Mouse (Mus musculus) MEL (cell line): ENCODE results near the gene I0C0044D17Rik. TPM values are rescaled to one million over a fixed set of nuclear protein-coding genes. Genes with fewer than 3 reads are reported as not detected.

Experiments used
- DNase-seq: peaks from one replicate; pipeline ENCODE4 v3.0.0; 2011; ENCODE audit warnings: low read depth, low spot score
- H3K27ac ChIP-seq: 2 replicates; pipeline ENCODE4 v1.5.1; 2012; ENCODE audit warnings: low read depth, mild to moderate bottlenecking, control low read depth, low read length, moderate library complexity; ENCODE audit not compliant: control insufficient read depth
- H3K27me3 ChIP-seq, 2 experiments: fragments of 150-350 bp in 1 of 2; sonication (generic) in 1 of 2; 2 replicates each; pipeline ENCODE4 v1.6.1; 2012; ENCODE audit warnings: low read length in 2 of 2, mild to moderate bottlenecking in 2 of 2, improper control_type of control experiment in 1 of 2, moderate library complexity in 1 of 2; ENCODE audit not compliant: insufficient read depth in 2 of 2, control insufficient read depth in 1 of 2
- H3K36me3 ChIP-seq, 2 experiments: 2 replicates each; pipeline ENCODE4 v1.6.1; 2012 to 2014; ENCODE audit warnings: low read length in 2 of 2, improper control_type of control experiment in 1 of 2, inconsistent platforms in 1 of 2, mild to moderate bottlenecking in 1 of 2; ENCODE audit not compliant: insufficient read depth in 2 of 2, control insufficient read depth in 1 of 2
- H3K4me1 ChIP-seq, 2 experiments: fragments of 150-350 bp in 1 of 2; sonication (generic) in 1 of 2; 2 replicates each; pipeline ENCODE4 v1.6.1; 2012; ENCODE audit warnings: low read length in 2 of 2, improper control_type of control experiment in 1 of 2, mild to moderate bottlenecking in 1 of 2; ENCODE audit not compliant: insufficient read depth in 2 of 2, control insufficient read depth in 1 of 2
- H3K4me3 ChIP-seq, 2 experiments: fragments of 150-350 bp in 1 of 2; sonication (generic) in 1 of 2; 2 replicates each; pipeline ENCODE4 v1.5.1; 2012; ENCODE audit warnings: low read depth in 2 of 2, low read length in 2 of 2, mild to moderate bottlenecking in 2 of 2, moderate library complexity in 2 of 2, control low read depth in 1 of 2, improper control_type of control experiment in 1 of 2; ENCODE audit not compliant: control insufficient read depth in 1 of 2, insufficient read depth in 1 of 2
- H3K79me2 ChIP-seq: 2 replicates; pipeline ENCODE4 v1.6.1; 2012; ENCODE audit warnings: mild to moderate bottlenecking, low read length, moderate library complexity; ENCODE audit not compliant: control insufficient read depth, poor library complexity, insufficient read depth
- H3K9ac ChIP-seq: 2 replicates; pipeline ENCODE4 v1.6.1; 2012; ENCODE audit warnings: low read depth, mild to moderate bottlenecking, control low read depth, low read length, moderate library complexity; ENCODE audit not compliant: control insufficient read depth, poor library complexity, severe bottlenecking
- H3K9me3 ChIP-seq: fragments of 150-350 bp; sonication (generic); replicated peaks from 2 replicates; pipeline ENCODE4 v1.6.1; 2012; ENCODE audit warnings: mild to moderate bottlenecking, low read length, improper control_type of control experiment, moderate library complexity; ENCODE audit not compliant: insufficient read depth
- CHD2 ChIP-seq: IDR thresholded peaks from 2 replicates; pipeline ENCODE4 v1.6.1; 2011; ENCODE audit warnings: low read length, improper control_type of control experiment
- CTCF ChIP-seq, 3 experiments: IDR thresholded peaks in 2 of 3; conservative IDR thresholded peaks in 1 of 3; 2 replicates each; pipeline ENCODE4 v1.5.1; 2011 to 2012; ENCODE audit warnings: low read length in 3 of 3, low read depth in 2 of 3, mild to moderate bottlenecking in 2 of 3, improper control_type of control experiment in 1 of 3, inconsistent platforms in 1 of 3, mixed read lengths in 1 of 3, moderate library complexity in 1 of 3; ENCODE audit not compliant: control insufficient read depth in 1 of 3, insufficient read depth in 1 of 3, poor library complexity in 1 of 3, severe bottlenecking in 1 of 3
- E2F4 ChIP-seq: IDR thresholded peaks from 2 replicates; pipeline ENCODE4 v1.6.1; 2011; ENCODE audit warnings: low read depth, low read length, improper control_type of control experiment, borderline replicate concordance
- EP300 ChIP-seq, 2 experiments: IDR thresholded peaks; 2 replicates each; pipeline ENCODE4 v1.6.1; 2011; ENCODE audit warnings: improper control_type of control experiment in 2 of 2, low read length in 2 of 2, low read depth in 1 of 2, mild to moderate bottlenecking in 1 of 2
- GATA1 ChIP-seq: IDR thresholded peaks from 2 replicates; pipeline ENCODE4 v1.6.1; 2011; ENCODE audit warnings: low read depth, low read length, improper control_type of control experiment
- HCFC1 ChIP-seq: IDR thresholded peaks from 2 replicates; pipeline ENCODE4 v1.6.1; 2012; ENCODE audit warnings: low read depth, mild to moderate bottlenecking, inconsistent platforms, low read length, improper control_type of control experiment, moderate library complexity
- JUND ChIP-seq: IDR thresholded peaks from 2 replicates; pipeline ENCODE4 v1.6.1; 2011; ENCODE audit warnings: low read depth, mild to moderate bottlenecking, improper control_type of control experiment, low read length
- KAT2A ChIP-seq: conservative IDR thresholded peaks from 2 replicates; pipeline ENCODE4 v1.6.1; 2012; ENCODE audit warnings: low read depth, low read length, improper control_type of control experiment, inconsistent platforms
- MAX ChIP-seq: IDR thresholded peaks from 2 replicates; pipeline ENCODE4 v1.6.1; 2011; ENCODE audit warnings: low read length, improper control_type of control experiment
- MAZ ChIP-seq: IDR thresholded peaks from 2 replicates; pipeline ENCODE4 v1.6.1; 2012; ENCODE audit warnings: low read depth, mild to moderate bottlenecking, inconsistent platforms, low read length, improper control_type of control experiment
- MXI1 ChIP-seq: IDR thresholded peaks from 2 replicates; pipeline ENCODE4 v1.6.1; 2011; ENCODE audit warnings: mild to moderate bottlenecking, low read depth, low read length, improper control_type of control experiment
- MYC ChIP-seq: IDR thresholded peaks from 2 replicates; pipeline ENCODE4 v1.6.1; 2011; ENCODE audit warnings: low read depth, mild to moderate bottlenecking, low read length, improper control_type of control experiment, moderate library complexity
- POLR2AphosphoS5 ChIP-seq: IDR thresholded peaks from 2 replicates; pipeline ENCODE4 v1.6.1; 2012; ENCODE audit warnings: low read depth, borderline replicate concordance, mild to moderate bottlenecking, inconsistent platforms, low read length, moderate library complexity, mixed read lengths
- SIN3A ChIP-seq: IDR thresholded peaks from 2 replicates; pipeline ENCODE4 v1.6.1; 2012; ENCODE audit warnings: low read length, improper control_type of control experiment, inconsistent platforms
- SMC3 ChIP-seq: IDR thresholded peaks from 2 replicates; pipeline ENCODE4 v1.6.1; 2011; ENCODE audit warnings: low read depth, low read length, improper control_type of control experiment
- TAL1 ChIP-seq: IDR thresholded peaks from 2 replicates; pipeline ENCODE4 v1.6.1; 2012; ENCODE audit warnings: mild to moderate bottlenecking, inconsistent platforms, low read length, moderate library complexity, mixed read lengths
- TBP ChIP-seq: IDR thresholded peaks from 2 replicates; pipeline ENCODE4 v1.8.0; 2011; ENCODE audit warnings: low read depth, low read length, improper control_type of control experiment
- TCF12 ChIP-seq: IDR thresholded peaks from 2 replicates; pipeline ENCODE4 v1.6.1; 2014; ENCODE audit warnings: low read depth, mild to moderate bottlenecking, inconsistent platforms, low read length, improper control_type of control experiment, moderate library complexity
- USF1 ChIP-seq: IDR thresholded peaks from 2 replicates; pipeline ENCODE4 v1.6.1; 2014; ENCODE audit warnings: low read depth, mild to moderate bottlenecking, inconsistent platforms, low read length, improper control_type of control experiment, moderate library complexity
- ZC3H11A ChIP-seq: IDR thresholded peaks from 2 replicates; pipeline ENCODE4 v1.6.1; 2012; ENCODE audit warnings: low read depth, mild to moderate bottlenecking, inconsistent platforms, low read length, improper control_type of control experiment
- ZKSCAN1 ChIP-seq: IDR thresholded peaks from 2 replicates; pipeline ENCODE4 v1.6.1; 2012; ENCODE audit warnings: low read depth, mild to moderate bottlenecking, inconsistent platforms, low read length, improper control_type of control experiment, moderate library complexity
- ZMIZ1 ChIP-seq: IDR thresholded peaks from 2 replicates; pipeline ENCODE4 v1.6.1; 2012; ENCODE audit warnings: low read depth, mild to moderate bottlenecking, inconsistent platforms, low read length, improper control_type of control experiment, moderate library complexity
- ZNF384 ChIP-seq: IDR thresholded peaks from 2 replicates; pipeline ENCODE4 v1.6.1; 2012; ENCODE audit warnings: low read depth, mild to moderate bottlenecking, inconsistent platforms, low read length, improper control_type of control experiment
- polyA plus RNA-seq, 2 experiments: library from polyadenylated mRNA; stranded (reverse) in 1 of 2; unstranded in 1 of 2; fragments of >175 nt in 1 of 2; fragments of >200 nt in 1 of 2; gene quantifications; 2 replicates each; pipeline versions ENCODE4 v1.2.1 to v1.2.4; 2012; ENCODE audit warnings: low replicate concordance in 2 of 2, low read depth in 1 of 2; ENCODE audit not compliant: insufficient read length in 2 of 2, insufficient read depth in 1 of 2, missing spikeins in 1 of 2
- total RNA-seq: library from RNA; depleted of rRNA; stranded (reverse); fragments of 300-350 nt; gene quantifications from 2 replicates; pipeline ENCODE4 v1.2.3, GENCODE M21; 2012

I0C0044D17Rik gene
- total and polyA plus RNA-seq, 3 experiments, result not detected

- no peaks in the 10 kb centered on the region for H3K36me3 ChIP-seq
- no peak for TF ChIP-seq SMC3
- TF ChIP-seq USF1, result no peak
- TF ChIP-seq ZC3H11A, result no peak
- TF ChIP-seq ZKSCAN1, result no peak
- TF ChIP-seq KAT2A, result no peak
- no peak for TF ChIP-seq MXI1
- TF ChIP-seq SIN3A, result no peak
- TF ChIP-seq JUND, result no peak
- no peak for TF ChIP-seq TBP
- no peak for TF ChIP-seq MAZ
- TF ChIP-seq MYC, result no peak
- no peak for TF ChIP-seq TCF12
- TF ChIP-seq HCFC1, result no peak
- TF ChIP-seq EP300 (IDR thresholded peaks at IDR 0.05; ENCODE audit: low read depth in 1 of 2, low read length in 2 of 2), result no peak
- no peak overlapping the region for H3K9ac ChIP-seq
- H3K79me2 ChIP-seq, result no peaks in the 10 kb centered on the region
- H3K4me3 ChIP-seq, result no peak overlapping the region
- H3K9me3 ChIP-seq, result no peaks in the 10 kb centered on the region
- no peak overlapping the region for H3K27ac ChIP-seq
- no peaks in the 10 kb centered on the region for H3K27me3 ChIP-seq
- DNase-seq, result no peak
- no peaks in the 10 kb centered on the region for H3K4me1 ChIP-seq
These were observed 15.3 kb upstream of the I0C0044D17Rik start for GRCm38 (mm10) chr4:98838913-98839312.

GRCm38 (mm10) chr4:98837715-98838505 is 14.3 kb upstream of the I0C0044D17Rik start:
- no peak for TF ChIP-seq MAX
- no peak for TF ChIP-seq USF1
- no peak for TF ChIP-seq JUND
- TF ChIP-seq GATA1, result no peak
- no peak for TF ChIP-seq HCFC1
- no peak for TF ChIP-seq CTCF (IDR thresholded peaks at IDR 0.05 in 2 of 3, conservative IDR thresholded peaks at IDR 0.05 in 1 of 3; ENCODE audit: control insufficient read depth in 1 of 3, insufficient read depth in 1 of 3, low read depth in 2 of 3, low read length in 3 of 3, poor library complexity in 1 of 3, severe bottlenecking in 1 of 3)
- no peak for TF ChIP-seq TAL1
- no peak for TF ChIP-seq TCF12
- TF ChIP-seq MAZ, result no peak
- TF ChIP-seq MXI1, result no peak
- TF ChIP-seq CHD2, result no peak
- TF ChIP-seq MYC, result no peak
- no peak for TF ChIP-seq POLR2AphosphoS5
- no peak for TF ChIP-seq E2F4
- no peak for TF ChIP-seq ZMIZ1
- TF ChIP-seq ZNF384, result no peak
- no peak for TF ChIP-seq SMC3
- Histone ChIP-seq H3K4me1 (no peaks in the 10 kb centered on the region), H3K9me3 (no peaks in the 10 kb centered on the region), H3K4me3 (no peak overlapping the region), H3K36me3 (no peaks in the 10 kb centered on the region), H3K27ac (no peak overlapping the region), H3K9ac (no peak overlapping the region), H3K79me2 (no peaks in the 10 kb centered on the region), H3K27me3 (no peaks in the 10 kb centered on the region)
- DNase-seq, result no peak
